In the genomic region with DNA sequence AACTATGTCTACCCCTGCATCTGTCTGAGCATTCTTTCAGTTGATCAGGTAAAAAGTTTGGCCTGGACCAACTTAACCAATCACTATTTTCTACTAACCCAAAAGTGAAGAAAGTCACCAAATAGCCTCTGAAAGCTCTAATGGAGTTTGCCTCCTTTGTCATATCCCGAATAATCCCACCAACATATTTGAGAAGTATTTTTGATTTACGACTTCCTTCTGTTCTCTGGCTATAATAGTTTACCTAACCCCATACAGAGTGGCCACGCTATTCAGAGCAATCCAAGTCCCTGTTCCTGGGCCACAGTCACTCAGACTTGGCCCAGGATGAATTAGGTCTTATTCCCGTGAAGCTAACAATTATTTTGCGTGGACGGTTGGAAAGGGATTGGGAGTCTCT, we compare ENCODE assay signal across 21 mouse cellular contexts.
A peak's percentile ranks its signal among the peaks of the same experiment; 100 is the strongest.
DNase-seq lines count a peak whose midpoint lies in the region; ATAC-seq and TF ChIP-seq lines count a peak whose summit lies in the region.
"Had no signal": no experiment of that assay in that cellular context is flagged by ENCODE, and none has a peak within 500 bp of the region (broad histone marks: within the 10 kb centered on the region; RNA-seq: fewer than 3 reads in every experiment).

No protein-coding gene starts in this region.

- no peaks in the 10 kb centered on the region for H3K27me3 ChIP-seq in kidney, postnatal 0 days (ENCODE audit: insufficient read depth, low read length)
- H3K27me3 ChIP-seq in kidney, adult 2 months (replicated peaks; ENCODE audit: control insufficient read depth, insufficient read depth, low read length) = no peaks in the 10 kb centered on the region
- H3K27me3 ChIP-seq in midbrain, embryonic 11.5 days (ENCODE audit: control insufficient read depth, insufficient read depth, low read length) = no peaks in the 10 kb centered on the region
- H3K27me3 ChIP-seq in midbrain, embryonic 13.5 days = no peaks in the 10 kb centered on the region
- H3K27me3 ChIP-seq: CH12.LX, Patski had no signal

- H3K9me3 ChIP-seq in kidney, postnatal 0 days (replicated peaks; ENCODE audit: low read length) = no peaks in the 10 kb centered on the region
- H3K9me3 ChIP-seq in midbrain, embryonic 11.5 days (ENCODE audit: control insufficient read depth, low read length) = no peaks in the 10 kb centered on the region
- H3K9me3 ChIP-seq in midbrain, embryonic 13.5 days = no peaks in the 10 kb centered on the region
- H3K9me3 ChIP-seq: G1E had no signal

- TF ChIP-seq POLR2A in kidney, adult 2 months (IDR thresholded peaks at IDR 0.05; ENCODE audit: low read depth, low read length) = no peak

- H3K4me1 ChIP-seq in kidney, postnatal 0 days (replicated peaks; ENCODE audit: insufficient read depth, low read length) = no peaks in the 10 kb centered on the region
- H3K4me1 ChIP-seq in kidney, adult 2 months (ENCODE audit: control insufficient read depth, insufficient read depth, low read length) = no peaks in the 10 kb centered on the region
- no peaks in the 10 kb centered on the region for H3K4me1 ChIP-seq in midbrain, embryonic 11.5 days (ENCODE audit: control insufficient read depth, insufficient read depth, low read length)
- no peaks in the 10 kb centered on the region for H3K4me1 ChIP-seq in midbrain, embryonic 13.5 days (replicated peaks)

- intact Hi-C loops in heart, postnatal 25 days (cut with DNase I) = no loop called here

- H3K4me3 ChIP-seq in kidney, postnatal 0 days (replicated peaks; ENCODE audit: low read depth, low read length) = no peak overlapping the region
- no peak overlapping the region for H3K4me3 ChIP-seq in kidney, adult 2 months (ENCODE audit: insufficient read depth, low read depth, low read length)
- H3K4me3 ChIP-seq in midbrain, embryonic 11.5 days (ENCODE audit: low read depth, low read length) = no peak overlapping the region
- H3K4me3 ChIP-seq in midbrain, embryonic 13.5 days (replicated peaks) = no peak overlapping the region

- H3K4me2 ChIP-seq in kidney, postnatal 0 days (ENCODE audit: low read length) = no peak overlapping the region
- H3K4me2 ChIP-seq in midbrain, embryonic 11.5 days = no peak overlapping the region
- H3K4me2 ChIP-seq in midbrain, embryonic 13.5 days (replicated peaks) = no peak overlapping the region

- no peak for ATAC-seq in kidney, postnatal 0 days (replicated peaks; ENCODE audit: low FRiP score, low read depth)
- no peak for ATAC-seq in midbrain, embryonic 11.5 days (ENCODE audit: low FRiP score)
- ATAC-seq in midbrain, embryonic 13.5 days = no peak
- ATAC-seq: activated CD4-positive, CD25-positive, alpha-beta regulatory T cell, adult 4 months; CD4-positive, CD25-positive, alpha-beta regulatory T cell, adult 4 months; Patski had no signal

- H3K9ac ChIP-seq in kidney, postnatal 0 days (ENCODE audit: low read depth, low read length) = no peak overlapping the region
- no peak overlapping the region for H3K9ac ChIP-seq in midbrain, embryonic 11.5 days (ENCODE audit: low read length)
- no peak overlapping the region for H3K9ac ChIP-seq in midbrain, embryonic 13.5 days (replicated peaks)

- H3K36me3 ChIP-seq in kidney, postnatal 0 days (ENCODE audit: insufficient read depth, low read length) = no peaks in the 10 kb centered on the region
- no peaks in the 10 kb centered on the region for H3K36me3 ChIP-seq in kidney, adult 2 months (ENCODE audit: control insufficient read depth, insufficient read depth, low read length)
- no peaks in the 10 kb centered on the region for H3K36me3 ChIP-seq in midbrain, embryonic 11.5 days (ENCODE audit: control insufficient read depth, insufficient read depth, low read length)
- H3K36me3 ChIP-seq in midbrain, embryonic 13.5 days = no peaks in the 10 kb centered on the region
- H3K36me3 ChIP-seq: G1E had no signal

- WGBS in kidney, postnatal 0 days = 56% methylated on average over 6 of the region's 6 CpGs
- 68% methylated on average over 6 of the region's 6 CpGs for WGBS in kidney, adult 2 months
- 91% methylated on average over 6 of the region's 6 CpGs for WGBS in midbrain, embryonic 11.5 days
- 85% methylated on average over 6 of the region's 6 CpGs for WGBS in midbrain, embryonic 13.5 days

- peak; percentile 48 for DNase-seq in heart, adult 11 months
- DNase-seq in heart, postnatal 25 days (ENCODE audit: low spot score) = no peak
- DNase-seq in kidney, postnatal 0 days (ENCODE audit: low spot score) = peak; percentile 57
- DNase-seq in kidney, adult 2 months = no peak
- DNase-seq in midbrain, embryonic 11.5 days (ENCODE audit: low spot score, missing footprints) = peak; percentile 57
- DNase-seq: adrenal gland, adult 2 months; adrenal gland, adult 8-10 months; adrenal gland, postnatal 10 days; adrenal gland, postnatal 14 days; adrenal gland, postnatal 25 days; adrenal gland, postnatal 36 days; B cell, adult 2 months; cerebellum, adult 11 months; cerebellum, adult 11-12 months; cerebellum, adult 18-20 months had no signal

- no peak overlapping the region for H3K27ac ChIP-seq in kidney, postnatal 0 days
- H3K27ac ChIP-seq in kidney, adult 2 months (ENCODE audit: insufficient read depth, low read depth, low read length) = no peak overlapping the region
- H3K27ac ChIP-seq in midbrain, embryonic 11.5 days (ENCODE audit: low read depth, low read length) = no peak overlapping the region
- no peak overlapping the region for H3K27ac ChIP-seq in midbrain, embryonic 13.5 days

- no peak for TF ChIP-seq CTCF in kidney, postnatal 0 days (IDR thresholded peaks at IDR 0.05; ENCODE audit: low read depth)
- TF ChIP-seq CTCF in kidney, adult 2 months (conservative IDR thresholded peaks at IDR 0.05; ENCODE audit: insufficient read depth, insufficient read length, low read depth, low read length) = no peak

Comparison
In these comparisons a context has a peak if more than half of its experiments do, and no peak if none do; other contexts are left out.
1. DNase-seq: peak in heart, adult 11 months (single experiment), kidney, postnatal 0 days (single experiment) and midbrain, embryonic 11.5 days (single experiment); none in heart, postnatal 25 days (single experiment) and kidney, adult 2 months (single experiment).